Mouse (Mus musculus): ENCODE measurements at regions not wholly inside any gene's neighbourhood (a gene's known extent, or its start where the extent isn't known, plus 50 kb on each side); places are given as distances from the start of the nearest gene placed in this dataset.

DNA sequence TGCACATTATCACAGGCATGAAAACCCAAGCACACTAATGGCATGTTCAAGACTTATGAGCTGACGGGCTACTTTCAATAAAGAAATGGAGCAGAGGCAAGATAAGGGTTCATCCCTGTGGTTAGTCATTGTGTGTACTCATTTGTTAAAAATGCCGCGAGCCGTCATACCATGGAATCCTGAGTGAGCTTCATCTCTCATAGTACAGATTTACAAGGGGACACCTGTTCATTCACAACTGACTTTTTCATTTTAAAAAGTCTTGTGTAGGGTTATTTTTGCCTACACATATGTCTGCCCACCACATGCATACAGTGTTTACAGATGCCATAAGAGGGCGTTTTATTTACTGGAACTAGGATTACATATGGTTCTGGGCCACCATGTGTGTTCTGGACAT, 81.7 kb upstream of the Irx5 start:
- no peak for TF ChIP-seq ZNF384 (IDR thresholded peaks at IDR 0.05; ENCODE audit: low read depth, low read length)
- TF ChIP-seq ZC3H11A (IDR thresholded peaks at IDR 0.05; ENCODE audit: borderline replicate concordance, low read depth, low read length) = no peak
- TF ChIP-seq MAFK (IDR thresholded peaks at IDR 0.05; ENCODE audit: insufficient read depth, low read depth, low read length) = no peak
- TF ChIP-seq HCFC1 (IDR thresholded peaks at IDR 0.05; ENCODE audit: borderline replicate concordance, insufficient read depth, low read length) = no peak
- TF ChIP-seq CHD2 (IDR thresholded peaks at IDR 0.05; ENCODE audit: low read depth, low read length) = no peak
